Mouse (Mus musculus): Measurements from ENCODE around the gene Tmem39b. TPM values are rescaled to one million over a fixed set of nuclear protein-coding genes. Genes with fewer than 3 reads are reported as not detected.
A peak's percentile ranks its signal among the peaks of the same experiment; 100 is the strongest.

Tmem39b gene
- total RNA-seq, 2 experiments from 2014 or later = 11.5 to 15.8 TPM

- DNase-seq = no peak
These were observed 12.6 kb downstream of the Tmem39b start for GRCm38 (mm10) chr4:129683901-129684493.

- DNase-seq = no peak
These were observed 14.8 kb downstream of the Tmem39b start for GRCm38 (mm10) chr4:129681837-129682236.

DNA sequence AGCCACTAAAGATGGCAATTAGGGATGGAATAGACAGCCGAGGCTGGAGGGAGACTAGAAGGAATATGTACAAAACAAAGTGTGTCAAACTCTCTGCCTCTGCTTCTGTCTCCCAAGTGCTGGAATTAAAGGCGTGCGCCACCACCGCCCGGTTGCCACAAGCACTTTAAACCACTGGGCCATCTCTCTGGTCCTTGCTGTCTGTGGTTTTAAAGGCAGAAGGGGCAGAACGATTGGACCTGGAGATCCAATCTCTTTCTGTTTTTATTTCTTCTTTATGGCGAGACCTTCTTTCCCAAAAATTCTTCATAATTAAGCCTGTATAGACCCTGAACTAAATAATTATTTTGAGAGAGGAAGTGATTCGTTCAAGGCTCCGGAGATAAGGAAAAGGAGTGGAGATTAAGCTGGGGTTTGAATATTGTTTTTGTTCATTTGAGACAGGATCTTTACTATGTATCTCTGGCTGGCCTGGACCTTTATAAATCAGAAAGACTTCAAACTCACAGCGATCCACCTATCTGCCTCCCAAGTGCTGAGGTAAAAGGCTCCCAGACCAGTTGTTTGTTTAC lies 23.7 kb downstream of the Tmem39b start:
- no peak for DNase-seq

DNA sequence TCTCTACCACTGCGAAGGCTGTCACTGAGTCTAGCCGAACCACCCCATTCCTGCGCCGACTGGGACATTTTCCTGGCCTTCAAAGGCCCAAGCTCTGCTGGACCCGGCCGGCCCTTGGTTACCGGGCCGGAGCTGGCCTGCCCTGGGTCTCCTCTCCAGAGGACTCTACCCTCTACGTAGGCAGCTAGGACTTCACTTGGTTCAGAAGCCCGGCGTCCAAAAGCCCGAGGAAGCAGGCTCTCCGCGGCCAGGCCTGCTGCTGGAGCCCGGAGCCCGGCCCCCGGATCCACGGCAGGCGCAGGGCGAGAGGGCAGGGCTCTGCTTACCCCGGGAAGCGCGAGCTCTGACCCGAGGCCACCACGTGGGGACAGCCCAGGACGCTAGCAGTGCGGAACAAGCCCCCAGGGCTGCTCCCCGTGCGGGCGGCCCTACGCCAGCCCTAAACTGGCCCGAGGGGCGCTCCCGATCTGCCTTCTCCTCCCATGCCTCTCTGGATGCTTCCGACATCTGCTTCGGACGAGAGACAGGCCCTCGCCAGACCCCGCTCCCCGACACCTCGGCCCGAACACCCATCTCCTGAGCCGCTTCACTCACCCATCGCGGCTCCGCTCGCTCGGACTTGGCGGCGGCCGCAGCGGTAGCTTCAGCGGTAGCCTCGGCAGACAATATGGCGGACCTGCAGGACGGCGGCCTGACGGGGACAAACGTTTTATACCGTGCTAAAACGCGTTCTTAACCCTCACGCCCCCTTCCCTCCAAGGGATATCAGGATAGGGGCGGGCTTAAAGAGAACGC lies 24.4 kb downstream of the Tmem39b start, which contains the start of gene Kpna6:
Gene Kpna6 (minus strand): TSS at position 685 of the 795 bp plus-strand sequence.
- DNase-seq = peak; percentile 91 to 94

GRCm38 (mm10) chr4:129671491-129672082 lies 25.1 kb downstream of the Tmem39b start:
- peak in 1 of 2 experiments; percentile 38 for DNase-seq

DNA sequence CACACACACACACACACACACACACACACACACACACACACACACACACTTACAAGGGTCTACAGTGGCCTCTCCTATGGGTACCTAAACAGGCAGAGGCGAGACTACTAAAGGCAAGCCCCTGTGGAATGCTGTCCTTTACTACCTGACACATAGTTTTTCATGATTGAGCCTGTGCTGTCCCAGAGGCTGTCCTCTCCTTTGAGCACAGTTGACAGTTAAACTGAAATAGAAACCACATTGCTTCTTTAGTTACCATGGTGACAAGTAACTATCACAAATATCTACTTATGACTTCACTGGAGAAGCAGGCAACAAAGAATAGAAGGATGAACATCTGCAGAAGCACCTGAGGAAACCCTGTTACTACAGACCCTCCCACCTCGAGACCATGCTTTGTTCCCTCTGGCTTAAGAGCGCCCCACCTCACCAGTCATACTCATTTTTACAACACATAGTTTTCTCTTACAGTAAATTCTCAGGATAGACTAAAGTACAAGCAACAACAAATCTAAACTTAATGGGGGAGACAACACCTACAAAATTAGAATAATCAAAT lies 34.3 kb downstream of the Tmem39b start:
- DNase-seq = no peak

- DNase-seq = peak in 1 of 2 experiments; percentile 18
These were observed 35.1 kb downstream of the Tmem39b start for GRCm38 (mm10) chr4:129661584-129661983.

- DNase-seq = no peak
These were observed 41.9 kb downstream of the Tmem39b start for GRCm38 (mm10) chr4:129654770-129655169.

DNA sequence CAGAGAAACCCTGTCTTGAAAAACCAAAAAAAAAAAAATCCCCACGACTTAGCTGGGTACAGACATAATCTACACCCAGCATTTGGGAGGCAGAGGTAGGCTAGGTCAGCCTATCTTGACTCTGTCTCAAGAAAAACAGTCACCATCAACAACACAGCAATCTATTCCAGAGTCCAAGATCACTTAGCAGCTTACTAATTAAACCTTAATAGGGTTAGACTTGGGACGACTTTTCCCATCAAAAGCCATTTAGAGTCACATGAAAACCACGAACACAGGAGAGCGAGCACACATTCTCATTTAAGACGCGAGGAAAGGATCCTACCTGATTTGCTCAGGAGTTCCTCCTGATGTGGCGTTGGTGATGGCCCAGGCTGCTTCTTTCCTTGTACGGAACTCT lies 46.3 kb downstream of the Tmem39b start:
- no peak for DNase-seq

DNA sequence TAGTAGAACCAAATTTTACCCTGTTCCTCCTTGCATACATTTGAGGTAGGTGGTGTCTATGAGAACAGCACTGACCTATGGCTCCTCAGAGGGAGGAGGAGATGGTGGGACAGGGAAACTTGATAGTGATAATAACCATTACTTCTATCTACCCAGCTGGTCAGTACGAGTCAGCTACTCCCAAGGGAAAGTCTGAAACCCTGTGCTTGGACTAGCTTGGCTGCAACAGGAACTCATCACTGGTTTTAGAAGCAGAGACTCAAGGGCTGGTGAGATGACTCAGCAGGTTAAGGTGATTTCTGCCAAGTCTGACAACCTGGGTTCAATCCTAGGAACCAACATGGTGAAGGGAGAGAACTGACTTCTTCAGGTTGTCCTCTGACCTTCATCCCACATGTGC lies 48.0 kb downstream of the Tmem39b start:
- DNase-seq = no peak

- no peak for DNase-seq
These were observed 51.4 kb downstream of the Tmem39b start for GRCm38 (mm10) chr4:129645204-129645603.

- no peak for DNase-seq
These were observed 54.9 kb downstream of the Tmem39b start for GRCm38 (mm10) chr4:129641756-129642155.

- peak; percentile 97 to 98 for DNase-seq
These were observed 55.8 kb downstream of the Tmem39b start, which contains the start of gene Txlna for GRCm38 (mm10) chr4:129640638-129641467. TSS of gene Txlna (minus strand) at chr4:129641065.

DNA sequence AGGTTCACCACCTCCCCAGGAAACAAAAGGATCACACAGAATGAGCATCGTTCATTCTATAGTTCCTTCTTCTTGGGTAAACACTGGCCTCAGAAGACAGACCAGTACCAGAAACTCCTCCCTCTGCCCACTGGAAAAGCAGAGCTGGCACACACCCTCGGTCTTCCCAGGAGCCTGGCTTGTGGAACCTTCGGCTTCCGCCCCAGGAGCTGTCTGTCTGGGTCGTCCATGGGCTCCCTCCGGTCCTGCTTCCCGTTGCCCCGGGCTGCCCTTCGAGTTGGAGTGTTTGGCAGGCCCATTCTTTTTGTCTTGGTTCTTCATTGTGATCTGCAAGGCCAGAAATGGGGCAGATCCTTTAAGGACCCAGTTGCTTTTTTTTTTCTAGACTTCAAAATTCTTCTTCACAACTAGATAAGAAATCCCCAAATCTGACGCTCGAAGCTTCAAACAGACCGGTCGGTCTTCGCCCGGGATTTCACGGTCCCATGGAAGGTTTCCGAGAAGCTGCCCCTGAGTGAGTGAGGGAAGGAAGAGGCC lies 56.5 kb downstream of the Tmem39b start:
- no peak for DNase-seq

GRCm38 (mm10) chr4:129639221-129639620 lies 57.4 kb downstream of the Tmem39b start:
- no peak for DNase-seq

GRCm38 (mm10) chr4:129633852-129634251 lies 62.8 kb downstream of the Tmem39b start:
- no peak for DNase-seq

GRCm38 (mm10) chr4:129631867-129632266 lies 64.8 kb downstream of the Tmem39b start:
- no peak for DNase-seq

DNA sequence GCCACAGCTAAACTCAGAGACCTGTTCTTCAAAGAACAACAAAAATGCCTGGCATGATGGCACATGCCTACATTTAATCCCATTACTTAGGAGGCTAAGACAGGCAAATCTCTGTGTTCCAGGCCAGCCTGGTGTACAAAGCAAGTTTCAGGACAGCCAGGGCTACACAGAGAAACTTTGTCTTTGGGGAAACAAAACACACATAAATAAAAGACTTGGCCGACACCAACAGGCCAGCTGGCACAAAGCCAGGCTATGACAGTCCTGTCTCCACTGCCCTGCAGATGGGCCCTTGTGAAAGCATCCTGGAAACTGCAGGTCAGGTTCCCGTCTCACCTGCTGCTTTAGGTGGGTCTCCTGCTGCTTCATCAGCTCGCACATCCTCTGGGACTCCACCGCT lies 65.7 kb downstream of the Tmem39b start:
- DNase-seq = no peak

Measured in layer of hippocampus, postnatal 36 days (tissue).